Mouse (Mus musculus) CD4-positive helper T cell, adult 2 months (primary cell): ENCODE measurements around the gene Flrt1.
A peak's percentile ranks its signal among the peaks of the same experiment; 100 is the strongest.

ENCODE experiments used
- DNase-seq: peaks from one replicate; pipeline ENCODE4 v3.0.0-alpha.2; 2012; ENCODE audit warnings: low read depth, missing footprints, low spot score

Gene Flrt1

GRCm38 (mm10) chr19:7130317-7130716, 24.8 kb upstream of the Flrt1 start:
- DNase-seq: no peak

- no peak for DNase-seq
These were observed 23.3 kb upstream of the Flrt1 start for GRCm38 (mm10) chr19:7128551-7129475.

GRCm38 (mm10) chr19:7126933-7127332, 21.4 kb upstream of the Flrt1 start:
- DNase-seq: no peak

- DNase-seq: no peak
These were observed 20.7 kb upstream of the Flrt1 start for GRCm38 (mm10) chr19:7126209-7126608.

- no peak for DNase-seq
These were observed 20.1 kb upstream of the Flrt1 start for GRCm38 (mm10) chr19:7125526-7126156.

GRCm38 (mm10) chr19:7122698-7123306, 17.3 kb upstream of the Flrt1 start:
- DNase-seq: no peak

GRCm38 (mm10) chr19:7122277-7122676, 16.7 kb upstream of the Flrt1 start:
- DNase-seq: no peak

GRCm38 (mm10) chr19:7121252-7121651, 15.7 kb upstream of the Flrt1 start:
- no peak for DNase-seq

- DNase-seq: peak; percentile 26
These were observed 12.3 kb upstream of the Flrt1 start for GRCm38 (mm10) chr19:7117653-7118307.

GRCm38 (mm10) chr19:7117141-7117540, 11.6 kb upstream of the Flrt1 start:
- DNase-seq: no peak

- DNase-seq: peak; percentile 49
These were observed 10.7 kb upstream of the Flrt1 start for GRCm38 (mm10) chr19:7116038-7116731.

- no peak for DNase-seq
These were observed 8.0 kb upstream of the Flrt1 start for GRCm38 (mm10) chr19:7113574-7113973.

- DNase-seq: no peak
These were observed 7.1 kb upstream of the Flrt1 start for GRCm38 (mm10) chr19:7112628-7113027.

- no peak for DNase-seq
These were observed 6.2 kb upstream of the Flrt1 start for GRCm38 (mm10) chr19:7111710-7112109.

- DNase-seq: no peak
These were observed 5.8 kb upstream of the Flrt1 start for GRCm38 (mm10) chr19:7111309-7111708.

- no peak for DNase-seq
These were observed 5.3 kb upstream of the Flrt1 start for GRCm38 (mm10) chr19:7110875-7111274.

- DNase-seq: no peak
These were observed 4.6 kb upstream of the Flrt1 start for GRCm38 (mm10) chr19:7110097-7110496.

GRCm38 (mm10) chr19:7108114-7108905, 2.8 kb upstream of the Flrt1 start:
- DNase-seq: peak; percentile 27

GRCm38 (mm10) chr19:7107174-7107573, 1.6 kb upstream of the Flrt1 start:
- DNase-seq: no peak

GRCm38 (mm10) chr19:7106566-7106965, 1.0 kb upstream of the Flrt1 start:
- no peak for DNase-seq

- DNase-seq: no peak
These were observed 1.5 kb downstream of the Flrt1 start for GRCm38 (mm10) chr19:7103993-7104401.
